Mouse (Mus musculus): Measurements from ENCODE around the gene Ccnh. TPM values are rescaled to one million over a fixed set of nuclear protein-coding genes. Genes with fewer than 3 reads are reported as not detected.

Gene Ccnh
- 3.1 and 4.9 TPM in 2 replicates for polyA plus RNA-seq (2012; rRNA removed; ENCODE audit: low replicate concordance)

DNA sequence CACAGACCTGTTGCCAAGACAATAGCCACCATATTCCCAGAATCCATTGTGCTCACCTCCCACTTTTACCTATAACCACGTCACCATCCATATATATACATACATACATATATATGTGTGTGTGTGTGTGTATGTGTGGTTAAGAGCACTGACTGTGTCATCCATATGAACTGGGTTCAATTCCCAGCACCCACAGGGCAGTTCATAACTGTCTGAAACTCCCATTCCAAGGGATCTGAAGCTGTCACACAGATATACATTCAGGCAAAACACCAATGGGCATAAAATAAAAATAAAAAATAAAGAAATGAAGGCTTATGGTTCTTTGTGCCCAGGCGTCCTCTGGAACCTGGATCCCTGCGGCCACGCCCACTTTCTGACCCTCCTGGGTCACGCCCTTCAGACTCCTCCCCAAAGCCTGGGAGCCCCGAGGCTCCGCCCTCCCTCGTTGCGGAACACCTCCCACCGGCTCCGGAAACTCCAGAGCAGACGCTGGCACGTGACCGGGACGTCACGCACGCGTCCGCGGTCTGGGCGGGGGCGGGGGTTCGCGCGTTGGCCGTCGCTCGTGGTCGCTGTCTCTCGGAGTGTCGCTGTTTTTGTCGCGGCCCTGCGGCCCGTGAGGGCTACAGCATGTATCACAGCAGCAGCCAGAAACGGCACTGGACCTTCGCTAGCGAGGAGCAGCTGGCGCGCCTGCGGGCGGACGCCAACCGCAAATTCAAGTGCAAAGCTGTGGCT, at the start of gene Ccnh:
Ccnh (plus strand) TSS at position 506 of the 741 bp plus-strand sequence.

Other genes starting within 250 kb of the Ccnh start
- 1.1 and 1.6 TPM in 2 replicates for gene Rasa1, start 99.7 kb downstream of the Ccnh start, polyA plus RNA-seq (2012; rRNA removed; ENCODE audit: low replicate concordance)

Measured in duodenum, adult 2 months (tissue).